Mouse (Mus musculus) C2C12 (cell line): ENCODE data around the gene Gm49601. TPM values are rescaled to one million over a fixed set of nuclear protein-coding genes. Genes with fewer than 3 reads are reported as not detected.

Experiments used
- H3K27me3 ChIP-seq: one replicate; pipeline ENCODE4 v1.6.1; 2011; ENCODE audit not compliant: control insufficient read depth, insufficient read depth, insufficient read length
- H3K36me3 ChIP-seq: one replicate; pipeline ENCODE4 v1.6.1; 2011; ENCODE audit not compliant: control insufficient read depth, insufficient read depth
- H3K4me3 ChIP-seq: one replicate; pipeline ENCODE4 v1.5.1; 2011; ENCODE audit warnings: mild to moderate bottlenecking, control low read depth; ENCODE audit not compliant: poor library complexity, insufficient read depth, severe bottlenecking
- H3K79me2 ChIP-seq: one replicate; pipeline ENCODE4 v1.6.1; 2011; ENCODE audit not compliant: control insufficient read depth, insufficient read depth
- H3K79me3 ChIP-seq: one replicate; pipeline ENCODE4 v1.6.1; 2011; ENCODE audit warnings: low read depth, control low read depth
- H3ac ChIP-seq: one replicate; pipeline ENCODE3; 2011; ENCODE audit warnings: low read depth; ENCODE audit not compliant: control insufficient read depth, insufficient read length
- CEBPB ChIP-seq: IDR thresholded peaks from one replicate; pipeline ENCODE4 v1.6.1; 2011; ENCODE audit warnings: low read depth, mild to moderate bottlenecking, control low read depth, moderate library complexity
- CTCF ChIP-seq: IDR thresholded peaks from one replicate; pipeline ENCODE4 v1.5.1; 2011; ENCODE audit not compliant: control insufficient read depth, insufficient read depth, insufficient read length
- FOSL1 ChIP-seq: IDR thresholded peaks from one replicate; pipeline ENCODE4 v1.8.0; 2011; ENCODE audit warnings: mild to moderate bottlenecking, low read length; ENCODE audit not compliant: poor library complexity, insufficient read depth, severe bottlenecking
- MAX ChIP-seq: IDR thresholded peaks from one replicate; pipeline ENCODE4 v1.6.1; 2011; ENCODE audit warnings: mild to moderate bottlenecking, control low read depth
- MYOD1 ChIP-seq: IDR thresholded peaks from one replicate; pipeline ENCODE4 v1.6.1; 2011; ENCODE audit warnings: low read depth; ENCODE audit not compliant: control insufficient read depth, insufficient read length
- MYOG ChIP-seq: IDR thresholded peaks from one replicate; pipeline ENCODE4 v1.6.1; 2011; ENCODE audit not compliant: control insufficient read depth, insufficient read length; ENCODE audit errors: extremely low read depth
- USF1 ChIP-seq: IDR thresholded peaks from one replicate; pipeline ENCODE4 v1.6.1; 2011; ENCODE audit warnings: low read depth, mild to moderate bottlenecking, control low read depth, moderate library complexity
- long read RNA-seq, 2 experiments: library from polyadenylated mRNA; unstranded; transcript quantifications; one replicate each; pipeline ENCODE4 v2.0.0; 2019 to 2020
- polyA plus RNA-seq: library from polyadenylated mRNA; unstranded; fragments of >200 nt; fragmentation: generic; extraction: Trizol; gene quantifications from one replicate; pipeline ENCODE4 v1.2.1, GENCODE M21; 2012; ENCODE audit warnings: missing spikeins

The Gm49601 gene
- 5.3 TPM for polyA plus RNA-seq
- long read RNA-seq, experiment 1, result 0 reads
- long read RNA-seq, experiment 2, result 0 reads

GRCm38 (mm10) chr16:18626376-18626878, at the start of gene Gm49601:
Gm49601 (minus strand) TSS chr16:18626427.
- Histone ChIP-seq H3K27me3 (no peaks in the 10 kb centered on the region), H3K4me3 (no peak within 1 kb of the TSS), H3ac (no peak within 1 kb of the TSS), H3K36me3 (peaks cover 34% of the 10 kb centered on the region), H3K79me2 (peaks cover 19% of the 10 kb centered on the region), H3K79me3 (no peaks in the 10 kb centered on the region)
- TF ChIP-seq MAX (no peak), CEBPB (no peak), CTCF (peak; percentile 97)

GRCm38 (mm10) chr16:18673005-18673404, 46.8 kb upstream of the Gm49601 start:
- TF ChIP-seq USF1, result no peak
- TF ChIP-seq MYOD1, result no peak
- no peak for TF ChIP-seq MYOG
- TF ChIP-seq CTCF, result no peak
- TF ChIP-seq CEBPB, result no peak
- no peak for TF ChIP-seq FOSL1
- no peak for TF ChIP-seq MAX
- H3K79me2 ChIP-seq, result no peaks in the 10 kb centered on the region
- peaks cover 3% of the 10 kb centered on the region for H3K27me3 ChIP-seq
- no peak overlapping the region for H3K4me3 ChIP-seq
- no peaks in the 10 kb centered on the region for H3K36me3 ChIP-seq
- no peak overlapping the region for H3ac ChIP-seq
- H3K79me3 ChIP-seq, result no peaks in the 10 kb centered on the region

- Histone ChIP-seq H3ac (no peak overlapping the region), H3K79me2 (no peaks in the 10 kb centered on the region), H3K79me3 (no peaks in the 10 kb centered on the region), H3K36me3 (no peaks in the 10 kb centered on the region), H3K4me3 (no peak overlapping the region), H3K27me3 (peaks cover 3% of the 10 kb centered on the region)
- TF ChIP-seq MYOD1, result no peak
- TF ChIP-seq MAX, result no peak
- TF ChIP-seq CEBPB, result no peak
- no peak for TF ChIP-seq CTCF
- TF ChIP-seq MYOG, result no peak
- no peak for TF ChIP-seq FOSL1
- no peak for TF ChIP-seq USF1
Observed at GRCm38 (mm10) chr16:18672027-18672426, 45.8 kb upstream of the Gm49601 start.

GRCm38 (mm10) chr16:18669914-18670313, 43.7 kb upstream of the Gm49601 start:
- H3K79me3 ChIP-seq, result no peaks in the 10 kb centered on the region
- H3K4me3 ChIP-seq, result no peak overlapping the region
- H3K27me3 ChIP-seq, result peaks cover 3% of the 10 kb centered on the region
- H3ac ChIP-seq, result no peak overlapping the region
- H3K79me2 ChIP-seq, result no peaks in the 10 kb centered on the region
- TF ChIP-seq CEBPB (no peak), MAX (no peak), USF1 (no peak), FOSL1 (no peak), CTCF (no peak), MYOD1 (no peak), MYOG (no peak)
- H3K36me3 ChIP-seq, result no peaks in the 10 kb centered on the region

- Histone ChIP-seq H3K27me3 (no peaks in the 10 kb centered on the region), H3ac (no peak overlapping the region), H3K4me3 (no peak overlapping the region), H3K79me3 (no peaks in the 10 kb centered on the region), H3K79me2 (no peaks in the 10 kb centered on the region), H3K36me3 (no peaks in the 10 kb centered on the region)
- no peak for TF ChIP-seq FOSL1
- TF ChIP-seq USF1, result no peak
- no peak for TF ChIP-seq MAX
Observed at GRCm38 (mm10) chr16:18658597-18658996, 32.4 kb upstream of the Gm49601 start.

- Histone ChIP-seq H3K79me3 (no peaks in the 10 kb centered on the region), H3K27me3 (no peaks in the 10 kb centered on the region), H3K36me3 (no peaks in the 10 kb centered on the region), H3ac (no peak overlapping the region), H3K4me3 (no peak overlapping the region), H3K79me2 (no peaks in the 10 kb centered on the region)
- TF ChIP-seq MAX, result no peak
- no peak for TF ChIP-seq CEBPB
- no peak for TF ChIP-seq FOSL1
- TF ChIP-seq MYOD1, result no peak
- TF ChIP-seq USF1, result no peak
- no peak for TF ChIP-seq CTCF
- no peak for TF ChIP-seq MYOG
Observed at GRCm38 (mm10) chr16:18655372-18656098, 29.3 kb upstream of the Gm49601 start.
